Mouse (Mus musculus) urinary bladder, postnatal 10 days (tissue): ENCODE data around the gene Tbkbp1.

Experiments used
- DNase-seq: peaks from one replicate; pipeline ENCODE4 v3.0.0; 2022; ENCODE audit warnings: low spot score

The Tbkbp1 gene

DNA sequence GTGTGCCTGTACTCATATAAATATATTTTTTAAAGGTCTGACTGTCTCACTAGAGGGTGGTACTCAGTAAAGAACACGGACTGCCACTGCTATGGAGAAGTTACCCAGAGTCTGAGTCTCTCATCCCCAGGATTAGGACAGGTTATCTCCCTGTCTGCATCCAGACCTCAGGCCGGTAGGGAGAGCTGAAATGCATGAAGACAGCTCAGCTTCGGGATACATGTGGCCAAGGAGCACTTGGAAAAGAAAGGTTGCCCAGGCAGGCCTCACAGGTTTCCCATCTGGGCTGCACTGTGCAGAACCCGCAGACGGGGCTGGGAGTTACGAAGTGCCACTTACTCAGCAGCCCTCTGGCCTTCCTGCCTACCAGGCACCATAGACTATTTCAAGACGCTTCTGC is 5.7 kb upstream of the Tbkbp1 start:
- no peak for DNase-seq

- DNase-seq, result no peak
Observed at GRCm38 (mm10) chr11:97152662-97153287, 1.5 kb upstream of the Tbkbp1 start.

DNA sequence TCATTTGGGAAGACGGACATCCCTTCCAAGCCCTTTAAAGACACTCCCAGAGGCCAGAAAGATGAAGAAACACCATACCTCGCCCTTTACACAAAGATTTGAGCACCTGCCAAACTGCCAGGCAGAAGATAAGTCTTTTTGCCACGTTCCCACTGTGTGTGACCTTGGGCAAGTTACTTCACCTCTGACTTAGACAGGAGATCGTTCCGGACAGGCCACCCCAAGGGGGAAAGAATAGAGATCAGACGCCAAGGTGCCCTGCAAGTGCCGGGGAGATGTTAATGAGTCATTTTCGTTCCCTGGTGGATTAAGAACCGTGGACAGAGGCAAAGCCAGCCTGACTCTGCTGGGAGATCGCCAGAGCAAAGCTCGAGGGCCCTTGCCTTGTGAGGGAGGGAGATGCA is 730 bp upstream of the Tbkbp1 start:
- DNase-seq, result no peak

DNA sequence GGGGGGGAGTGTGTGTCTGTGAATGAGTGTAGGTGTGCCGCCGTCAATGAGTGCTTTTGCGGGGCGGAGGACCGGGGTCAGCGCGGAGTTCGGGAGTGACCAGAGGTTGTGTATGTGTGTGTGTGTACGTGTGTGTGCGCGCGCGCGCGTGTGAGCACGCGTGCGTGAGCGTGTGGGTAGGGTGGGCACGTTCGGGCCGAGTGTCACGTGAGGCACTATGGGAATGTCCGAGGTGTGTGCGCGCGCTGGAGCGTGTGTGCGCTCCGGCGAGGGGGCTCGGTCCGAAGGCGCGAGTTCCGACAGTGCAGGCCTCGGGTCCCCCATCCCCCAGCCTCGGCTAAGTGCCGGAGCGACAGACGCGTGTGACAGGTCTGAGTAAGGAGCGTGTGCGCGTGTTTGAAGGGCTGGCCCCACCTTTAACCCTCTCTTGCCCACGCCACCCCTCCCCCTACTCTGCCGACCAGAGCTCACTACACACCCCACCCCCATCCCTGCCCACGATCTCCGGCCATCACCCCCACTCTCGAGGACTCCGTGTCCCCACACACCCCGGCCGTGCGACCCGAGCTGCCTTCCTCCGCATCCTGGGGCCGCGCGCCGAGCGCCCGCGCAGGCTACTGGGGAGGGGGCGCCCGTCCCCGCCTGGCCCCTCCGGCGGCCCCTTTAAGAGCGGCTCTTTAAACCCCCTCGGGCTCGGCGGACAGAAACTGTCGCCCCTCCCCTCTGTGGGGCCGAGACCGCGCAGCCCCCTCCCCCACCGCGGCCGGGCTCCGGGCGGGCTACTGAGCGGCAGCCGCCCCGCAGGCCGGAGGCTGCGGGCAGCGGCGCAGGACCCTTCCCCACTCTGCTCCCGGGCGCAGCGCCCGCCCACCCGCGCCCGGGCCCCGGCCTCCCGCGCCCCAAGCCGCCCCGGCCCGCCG is 624 bp downstream of the Tbkbp1 start:
- DNase-seq, result no peak

GRCm38 (mm10) chr11:97149995-97150410 is 1.3 kb downstream of the Tbkbp1 start:
- no peak for DNase-seq

DNA sequence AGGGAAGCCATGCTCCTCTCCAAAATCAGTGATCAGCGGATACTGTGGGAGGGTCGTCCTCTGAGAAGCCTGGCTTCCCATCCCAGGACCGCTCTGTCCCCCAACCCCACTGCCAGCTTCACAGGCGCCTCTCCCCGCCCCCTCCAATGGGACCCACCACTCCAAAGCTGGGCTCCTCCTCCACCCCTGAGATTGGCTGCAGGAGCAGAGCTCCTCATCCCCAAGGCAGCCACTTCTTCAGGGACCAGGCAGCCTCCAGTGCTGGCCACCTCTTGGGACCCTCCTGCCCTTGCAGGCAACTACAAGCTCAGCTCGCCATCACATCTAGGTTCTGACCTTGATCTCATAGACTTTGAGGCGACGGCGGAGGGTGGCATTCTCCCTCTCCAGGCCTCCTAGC is 2.3 kb downstream of the Tbkbp1 start:
- DNase-seq, result no peak

DNA sequence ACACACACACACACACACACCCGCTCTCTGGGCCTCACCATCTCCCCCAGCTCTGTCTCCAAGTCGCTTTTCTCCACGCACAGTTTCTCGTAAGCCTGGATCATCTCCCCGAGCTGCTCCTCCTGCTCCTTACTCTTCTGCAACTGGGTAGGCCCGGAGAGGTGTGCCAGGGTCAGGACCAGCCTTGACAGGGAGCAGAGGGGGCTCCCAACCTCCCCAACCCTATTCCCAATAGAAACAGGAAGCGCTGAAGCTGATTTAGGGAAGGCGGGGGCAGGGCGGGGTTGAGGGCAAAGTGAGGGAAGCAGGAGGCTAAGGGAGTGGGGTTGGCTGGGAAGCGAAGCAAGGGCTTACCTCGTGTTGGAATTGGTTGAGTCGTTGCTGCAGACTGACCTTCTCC is 2.7 kb downstream of the Tbkbp1 start:
- DNase-seq, result no peak

DNA sequence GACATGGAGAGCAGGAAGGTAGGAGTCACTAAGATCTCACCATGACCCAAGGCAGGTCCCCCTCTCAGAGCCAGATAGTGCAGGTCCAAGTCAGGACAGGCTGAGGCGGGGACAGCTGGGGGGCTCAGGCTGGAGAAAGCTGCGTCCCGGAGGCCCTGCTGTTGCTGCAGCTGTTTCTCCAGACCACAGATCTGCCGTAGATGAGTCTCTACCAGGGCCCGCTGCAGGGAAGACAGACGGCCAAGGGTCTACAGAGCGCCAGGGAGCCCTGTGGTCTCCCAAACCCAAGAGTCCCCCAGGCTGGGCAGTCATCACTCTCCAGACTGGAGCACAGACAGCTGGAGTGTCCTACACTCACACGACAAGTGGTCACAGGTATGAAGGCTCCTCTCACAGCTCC is 4.0 kb downstream of the Tbkbp1 start:
- DNase-seq, result no peak

DNA sequence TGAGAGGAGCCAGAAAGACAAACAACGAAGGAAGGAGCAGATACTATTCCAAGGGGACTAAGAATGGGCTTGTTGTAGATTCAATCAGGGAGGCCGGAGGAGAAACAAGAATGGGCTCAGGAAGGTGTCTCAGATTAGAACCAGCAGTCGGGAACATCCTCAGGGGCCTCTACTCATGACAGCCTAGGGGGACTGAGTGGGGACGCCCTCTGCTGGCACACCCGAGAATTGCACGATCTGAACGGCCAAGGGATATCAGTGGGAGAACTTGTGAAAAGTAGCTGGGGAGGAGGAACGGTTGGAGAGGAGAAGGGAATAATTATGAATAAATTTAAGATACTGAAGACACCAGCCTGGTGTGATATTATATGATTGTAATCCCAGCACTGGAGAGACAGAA is 4.6 kb downstream of the Tbkbp1 start:
- DNase-seq, result no peak

DNA sequence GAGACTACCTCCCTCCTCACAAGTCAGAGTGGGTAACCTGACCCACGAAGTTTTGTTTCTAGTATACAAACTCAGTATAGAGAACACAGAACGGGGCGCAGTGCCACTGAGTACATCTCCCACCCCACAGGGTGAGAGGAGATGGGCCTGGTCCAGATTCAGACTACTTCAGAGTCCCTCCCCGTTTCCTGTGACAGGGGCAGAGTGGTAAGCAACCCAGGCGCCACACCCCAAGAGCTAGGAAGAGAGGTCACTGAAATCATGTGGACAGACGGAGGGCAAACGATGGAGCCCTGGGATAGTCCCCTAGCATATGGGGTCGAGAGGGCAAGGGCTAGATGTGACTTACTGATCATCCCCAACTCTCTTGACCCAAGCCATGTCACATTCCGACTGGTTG is 5.3 kb downstream of the Tbkbp1 start:
- no peak for DNase-seq

- DNase-seq, result no peak
Observed at GRCm38 (mm10) chr11:97145320-97145719, 6.0 kb downstream of the Tbkbp1 start.

GRCm38 (mm10) chr11:97143196-97143900 is 7.9 kb downstream of the Tbkbp1 start:
- DNase-seq, result no peak

- DNase-seq, result no peak
Observed at GRCm38 (mm10) chr11:97142159-97142608, 9.1 kb downstream of the Tbkbp1 start.

- DNase-seq, result no peak
Observed at GRCm38 (mm10) chr11:97140811-97141210, 10.5 kb downstream of the Tbkbp1 start.

GRCm38 (mm10) chr11:97139256-97139655 is 12.0 kb downstream of the Tbkbp1 start:
- no peak for DNase-seq

DNA sequence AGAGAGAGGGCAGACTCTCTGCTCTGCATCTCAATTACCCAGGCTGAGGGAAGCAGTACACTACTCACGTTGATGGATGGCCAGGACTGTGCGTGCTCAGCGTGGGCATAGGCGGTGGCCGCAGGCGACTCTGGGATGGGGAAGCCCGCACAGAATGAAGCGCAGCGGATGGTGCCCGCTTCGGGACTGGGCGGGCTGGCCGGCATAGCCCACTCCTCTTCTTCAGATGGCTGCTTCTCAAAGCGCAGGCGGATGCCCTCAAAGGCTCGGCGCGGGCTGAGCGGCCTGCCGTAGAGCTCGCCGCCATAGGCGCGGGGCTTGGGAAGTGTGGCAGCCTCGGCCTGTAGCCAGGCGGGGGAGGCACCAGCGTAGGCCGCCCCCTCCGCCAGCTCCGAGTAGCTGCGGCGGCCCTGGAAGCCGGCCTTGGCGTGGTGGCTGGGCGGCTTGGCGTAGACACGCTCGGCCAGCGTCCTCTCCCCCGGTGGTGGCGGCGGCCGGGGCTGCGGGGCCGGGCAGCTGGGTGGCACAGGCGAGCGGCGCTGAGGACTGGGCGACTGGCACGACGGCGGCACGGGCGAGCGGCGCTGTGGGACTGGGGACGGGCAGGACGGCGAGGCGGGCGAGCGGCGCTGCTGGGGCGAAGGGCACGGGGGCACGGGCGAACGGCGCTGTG is 12.6 kb downstream of the Tbkbp1 start:
- no peak for DNase-seq

GRCm38 (mm10) chr11:97133270-97133669 is 18.0 kb downstream of the Tbkbp1 start:
- no peak for DNase-seq

- no peak for DNase-seq
Observed at GRCm38 (mm10) chr11:97132185-97132584, 19.1 kb downstream of the Tbkbp1 start.

GRCm38 (mm10) chr11:97131683-97132082 is 19.6 kb downstream of the Tbkbp1 start:
- no peak for DNase-seq

- no peak for DNase-seq
Observed at GRCm38 (mm10) chr11:97130318-97130717, 21.0 kb downstream of the Tbkbp1 start.

- DNase-seq, result no peak
Observed at GRCm38 (mm10) chr11:97128956-97129355, 22.3 kb downstream of the Tbkbp1 start.
